Mouse (Mus musculus) kidney, embryonic 16.5 days (tissue): Measurements from ENCODE around the gene Krtap12-1. TPM values are rescaled to one million over a fixed set of nuclear protein-coding genes. Genes with fewer than 3 reads are reported as not detected.
"Not testable (repeated sequence)": the region's sequence is repeated elsewhere in the genome, so short reads cannot be mapped to it uniquely, and the experiment has no call there.

ENCODE experiments used
- ATAC-seq: fragments of 200-750 bp; cut with Nextera tagmentation; 2 replicates; pipeline ENCODE4 v1.8.0; 2017; ENCODE audit warnings: moderate TSS enrichment; ENCODE audit not compliant: low FRiP score, low TSS enrichment
- H3K27ac ChIP-seq: fragments of 300-500 bp; sonication (generic); 2 replicates; pipeline ENCODE4 v1.5.1; 2014; ENCODE audit warnings: low read length
- H3K27me3 ChIP-seq: fragments of 300-500 bp; sonication (generic); 2 replicates; pipeline ENCODE4 v1.6.1; 2014; ENCODE audit warnings: low read length, control low read depth, mixed read lengths; ENCODE audit not compliant: insufficient read depth
- H3K36me3 ChIP-seq: fragments of 300-500 bp; sonication (generic); 2 replicates; pipeline ENCODE4 v1.6.1; 2014; ENCODE audit warnings: low read length, control low read depth, mixed read lengths; ENCODE audit not compliant: insufficient read depth
- H3K4me1 ChIP-seq: fragments of 300-500 bp; sonication (generic); 2 replicates; pipeline ENCODE4 v1.6.1; 2014; ENCODE audit warnings: low read length, control low read depth, mixed read lengths; ENCODE audit not compliant: insufficient read depth
- H3K4me2 ChIP-seq: fragments of 300-500 bp; sonication (generic); replicated peaks from 2 replicates; pipeline ENCODE4 v1.6.1; 2014; ENCODE audit warnings: low read depth, low read length
- H3K4me3 ChIP-seq: fragments of 300-500 bp; sonication (generic); 2 replicates; pipeline ENCODE4 v1.5.1; 2014; ENCODE audit warnings: mild to moderate bottlenecking, low read length
- H3K9ac ChIP-seq: fragments of 300-500 bp; sonication (generic); replicated peaks from 2 replicates; pipeline ENCODE4 v1.6.1; 2014; ENCODE audit warnings: low read length
- H3K9me3 ChIP-seq: fragments of 300-500 bp; sonication (generic); 2 replicates; pipeline ENCODE4 v1.6.1; 2016; ENCODE audit warnings: low read length, control low read depth
- WGBS: fragments of 180-500 bp; shearing (Covaris S2); extraction: QIAGEN DNeasy Blood & Tissue Kit; methylation state at CpG from one replicate; pipeline ENCODE4 v1.1.7; 2014; 5-methylcytosine and 5-hydroxymethylcytosine counted together
- polyA plus RNA-seq: library from polyadenylated mRNA; unstranded; fragments of >200 nt; fragmentation: Nextera tagmentation; extraction: Ambion mirVana; gene quantifications from 2 replicates; pipeline ENCODE4 v1.2.1, GENCODE M21; 2015

Krtap12-1 gene
- polyA plus RNA-seq, 1 experiment from 2014 or later = not detected

GRCm38 (mm10) chr10:77697133-77697532, 23.3 kb upstream of the Krtap12-1 start, which contains the start of gene Gm9508:
Gene Gm9508 (minus strand): TSS chr10:77697233.
- Histone ChIP-seq H3K27ac (no peak within 1 kb of the TSS), H3K27me3 (no peaks in the 10 kb centered on the region), H3K9me3 (no peaks in the 10 kb centered on the region), H3K4me2 (no peak within 1 kb of the TSS), H3K4me3 (no peak within 1 kb of the TSS), H3K9ac (no peak within 1 kb of the TSS), H3K36me3 (no peaks in the 10 kb centered on the region), H3K4me1 (no peaks in the 10 kb centered on the region)
- ATAC-seq = no peak
- WGBS = 30% methylated on average over 4 of the region's 4 CpGs

DNA sequence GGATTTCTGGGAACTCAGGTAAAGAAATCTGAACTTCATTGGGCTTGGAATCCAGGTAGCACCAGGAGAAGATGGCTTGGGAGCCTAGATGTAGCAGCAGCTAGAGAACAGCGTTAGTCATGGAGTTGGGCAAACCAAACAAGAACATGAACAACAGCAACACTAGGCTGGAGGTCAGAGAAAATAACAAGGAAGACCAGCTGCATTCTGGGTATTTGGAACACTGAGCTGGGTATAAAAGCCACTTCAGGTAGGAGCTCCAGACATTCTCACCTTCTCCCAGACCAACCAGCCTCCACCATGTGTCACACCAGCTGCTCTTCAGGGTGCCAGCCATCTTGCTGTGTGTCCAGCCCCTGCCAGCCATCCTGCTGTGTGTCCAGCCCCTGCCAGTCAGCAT, 14.1 kb upstream of the Krtap12-1 start, which contains the start of gene Gm10272:
TSS of gene Gm10272 (plus strand) at position 301 of the 400 bp plus-strand sequence.
- H3K27ac ChIP-seq = no peak within 1 kb of the TSS
- WGBS = 92% methylated on average over 1 of the region's 1 CpGs
- no peak within 1 kb of the TSS for H3K4me2 ChIP-seq
- H3K36me3 ChIP-seq = no peaks in the 10 kb centered on the region
- no peaks in the 10 kb centered on the region for H3K4me1 ChIP-seq
- no peak for ATAC-seq
- H3K4me3 ChIP-seq = no peak within 1 kb of the TSS
- peaks cover 12% of the 10 kb centered on the region for H3K9me3 ChIP-seq
- H3K9ac ChIP-seq = no peak within 1 kb of the TSS
- H3K27me3 ChIP-seq = no peaks in the 10 kb centered on the region

- Histone ChIP-seq H3K36me3 (no peaks in the 10 kb centered on the region), H3K27me3 (no peaks in the 10 kb centered on the region), H3K27ac (no peak overlapping the region), H3K9ac (no peak overlapping the region), H3K4me2 (no peak overlapping the region), H3K4me3 (no peak overlapping the region), H3K4me1 (no peaks in the 10 kb centered on the region), H3K9me3 (0 out of 2 replicates have a peak, but pooled peaks cover 3% of the 10 kb centered on the region)
- no peak for ATAC-seq
- 76% methylated on average over 3 of the region's 3 CpGs for WGBS
Measured at GRCm38 (mm10) chr10:77709831-77710230, 10.6 kb upstream of the Krtap12-1 start.

DNA sequence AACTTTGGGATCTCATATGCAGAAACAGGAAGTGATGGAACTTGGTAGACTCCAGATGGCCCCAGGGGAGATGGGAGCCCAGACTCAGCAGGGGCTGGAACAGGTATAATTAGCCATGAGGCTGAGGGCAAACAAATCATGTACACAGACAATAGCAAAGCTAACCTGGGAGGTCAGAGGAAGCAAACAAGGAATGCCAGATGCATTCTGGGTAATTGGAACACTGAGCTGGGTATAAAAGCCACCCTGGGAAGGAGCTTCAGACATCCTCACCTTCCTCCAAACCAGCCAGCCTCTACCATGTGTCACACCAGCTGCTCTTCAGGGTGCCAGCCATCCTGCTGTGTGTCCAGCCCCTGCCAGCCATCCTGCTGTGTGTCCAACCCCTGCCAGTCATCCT, 9.2 kb upstream of the Krtap12-1 start, which contains the start of gene Gm10024:
TSS of gene Gm10024 (plus strand) at position 301 of the 400 bp plus-strand sequence.
- not testable (repeated sequence) for ATAC-seq, H3K9me3 ChIP-seq

DNA sequence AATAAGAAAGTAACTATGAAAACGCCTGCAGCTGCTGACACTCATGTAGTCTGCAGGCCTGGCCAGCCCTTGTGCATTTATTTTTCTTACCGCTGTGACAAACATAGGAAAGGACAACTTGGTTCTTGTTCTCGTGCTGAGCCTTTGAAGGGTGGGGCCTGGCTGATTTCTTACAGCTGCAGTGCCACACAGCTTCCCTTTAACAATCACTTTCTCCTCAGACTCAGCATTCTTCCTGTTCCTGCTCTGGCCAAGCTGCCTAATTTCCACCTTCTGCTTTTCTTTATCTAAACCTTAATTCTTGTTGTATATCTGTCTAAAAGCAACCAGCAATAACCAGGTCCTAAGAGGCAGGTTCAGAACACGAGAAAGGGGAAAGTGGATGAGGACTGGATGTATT, 6.7 kb upstream of the Krtap12-1 start:
- no peaks in the 10 kb centered on the region for H3K36me3 ChIP-seq
- H3K27me3 ChIP-seq = no peaks in the 10 kb centered on the region
- no peaks in the 10 kb centered on the region for H3K9me3 ChIP-seq
- H3K9ac ChIP-seq = no peak overlapping the region
- ATAC-seq = no peak
- H3K4me3 ChIP-seq = no peak overlapping the region
- H3K4me2 ChIP-seq = no peak overlapping the region
- no peaks in the 10 kb centered on the region for H3K4me1 ChIP-seq
- H3K27ac ChIP-seq = no peak overlapping the region
- WGBS = 57% methylated on average over 4 of the region's 4 CpGs

More for the DNA sequence above, 9.2 kb upstream of the Krtap12-1 start, which contains the start of gene Gm10024:
- H3K27ac ChIP-seq, H3K9ac ChIP-seq, H3K27me3 ChIP-seq, H3K4me1 ChIP-seq, H3K4me3 ChIP-seq, H3K36me3 ChIP-seq, H3K4me2 ChIP-seq: not testable (repeated sequence)

DNA sequence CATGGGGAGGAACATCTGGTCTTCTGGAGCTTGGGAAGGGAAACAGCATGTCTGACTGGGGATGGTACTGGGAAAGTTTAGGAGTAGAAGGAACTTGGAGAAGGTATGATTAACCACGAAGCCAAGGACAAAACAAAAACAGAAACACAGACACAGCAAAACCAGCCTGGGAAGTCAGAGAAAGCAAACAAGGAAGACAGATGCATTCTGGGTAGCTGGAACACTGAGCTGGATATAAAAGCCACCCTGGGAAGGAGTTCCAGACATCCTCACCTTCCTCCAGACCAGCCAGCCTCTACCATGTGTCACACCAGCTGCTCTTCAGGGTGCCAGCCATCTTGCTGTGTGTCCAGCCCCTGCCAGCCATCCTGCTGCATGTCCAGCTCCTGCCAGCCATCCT, 4.9 kb upstream of the Krtap12-1 start, which contains the start of gene Gm10142:
TSS of gene Gm10142 (plus strand) at position 301 of the 400 bp plus-strand sequence.
- Histone ChIP-seq H3K9ac (no peak within 1 kb of the TSS), H3K4me1 (no peaks in the 10 kb centered on the region), H3K4me3 (no peak within 1 kb of the TSS), H3K9me3 (peaks cover 5% of the 10 kb centered on the region; the same call in 1 of the 2 replicates), H3K27ac (no peak within 1 kb of the TSS), H3K4me2 (no peak within 1 kb of the TSS), H3K27me3 (no peaks in the 10 kb centered on the region), H3K36me3 (no peaks in the 10 kb centered on the region)
- no peak for ATAC-seq
- WGBS = 92% methylated on average over 1 of the region's 1 CpGs

GRCm38 (mm10) chr10:77724855-77725254, 4.5 kb downstream of the Krtap12-1 start:
- no peaks in the 10 kb centered on the region for H3K36me3 ChIP-seq
- H3K9me3 ChIP-seq = peaks cover 5% of the 10 kb centered on the region; the same call in 1 of the 2 replicates
- no peak overlapping the region for H3K27ac ChIP-seq
- no peak overlapping the region for H3K4me2 ChIP-seq
- no peak overlapping the region for H3K4me3 ChIP-seq
- no peak overlapping the region for H3K9ac ChIP-seq
- WGBS = 75% methylated on average over 8 of the region's 8 CpGs
- no peak for ATAC-seq
- H3K27me3 ChIP-seq = no peaks in the 10 kb centered on the region
- no peaks in the 10 kb centered on the region for H3K4me1 ChIP-seq

- Histone ChIP-seq H3K36me3 (no peaks in the 10 kb centered on the region), H3K9me3 (no peaks in the 10 kb centered on the region), H3K9ac (no peak within 1 kb of the TSS), H3K4me2 (no peak within 1 kb of the TSS), H3K4me3 (no peak within 1 kb of the TSS), H3K27me3 (no peaks in the 10 kb centered on the region), H3K4me1 (no peaks in the 10 kb centered on the region), H3K27ac (no peak within 1 kb of the TSS)
- 45% methylated on average over 3 of the region's 3 CpGs for WGBS
- ATAC-seq = no peak
Measured at GRCm38 (mm10) chr10:77726186-77726585, 5.8 kb downstream of the Krtap12-1 start, which contains the start of gene Gm10100. Gene Gm10100 (plus strand): TSS chr10:77726486.

DNA sequence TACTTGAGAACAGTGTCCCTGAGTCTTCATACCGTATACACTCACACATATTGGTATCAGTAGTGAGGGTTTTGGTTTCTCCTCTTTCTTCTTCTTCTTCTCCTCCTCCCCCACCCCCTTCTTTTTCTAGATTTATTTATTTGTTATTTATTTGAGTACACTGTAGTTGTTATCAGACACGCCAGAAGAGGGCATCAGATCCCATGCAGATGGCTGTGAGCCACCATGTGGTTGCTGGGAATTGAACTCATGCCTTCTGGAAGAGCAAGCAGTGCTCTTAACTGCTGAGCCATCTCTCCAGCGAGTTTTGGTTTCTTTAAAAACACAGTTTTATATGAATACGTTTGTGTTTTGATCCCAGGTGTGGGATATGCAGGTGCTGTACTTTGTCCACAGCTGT, 7.9 kb downstream of the Krtap12-1 start:
- no peaks in the 10 kb centered on the region for H3K9me3 ChIP-seq
- H3K27me3 ChIP-seq = no peaks in the 10 kb centered on the region
- H3K27ac ChIP-seq = no peak overlapping the region
- no peak for ATAC-seq
- no peak overlapping the region for H3K9ac ChIP-seq
- 57% methylated on average over 4 of the region's 4 CpGs for WGBS
- no peak overlapping the region for H3K4me2 ChIP-seq
- no peaks in the 10 kb centered on the region for H3K36me3 ChIP-seq
- no peak overlapping the region for H3K4me3 ChIP-seq
- no peaks in the 10 kb centered on the region for H3K4me1 ChIP-seq

DNA sequence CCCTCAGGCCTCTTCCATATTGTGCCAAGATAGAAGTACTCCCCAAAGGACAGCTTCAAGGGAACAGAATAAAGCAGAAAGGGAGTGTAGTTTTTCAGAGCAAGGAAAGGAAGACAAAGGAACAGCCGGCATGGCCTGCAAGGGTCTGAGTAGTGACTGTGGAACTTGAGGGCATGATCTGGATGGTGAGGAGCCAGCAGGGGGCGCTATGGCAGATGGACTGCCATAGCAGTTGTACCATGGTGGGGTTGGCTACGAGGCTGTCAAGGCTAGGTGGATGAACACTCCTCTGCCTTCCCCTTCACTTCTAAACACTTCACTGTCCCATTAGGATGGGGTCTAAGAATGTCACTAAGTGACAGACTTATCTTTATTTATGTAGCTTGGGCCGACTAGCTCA, 8.8 kb downstream of the Krtap12-1 start:
- Histone ChIP-seq H3K36me3 (no peaks in the 10 kb centered on the region), H3K27me3 (no peaks in the 10 kb centered on the region), H3K27ac (no peak overlapping the region), H3K9me3 (no peaks in the 10 kb centered on the region), H3K4me3 (no peak overlapping the region), H3K4me2 (no peak overlapping the region), H3K4me1 (no peaks in the 10 kb centered on the region), H3K9ac (no peak overlapping the region)
- 47% methylated on average over 4 of the region's 4 CpGs for WGBS
- no peak for ATAC-seq
